Mouse (Mus musculus): ENCODE data around the gene Opn3. TPM values are rescaled to one million over a fixed set of nuclear protein-coding genes. Genes with fewer than 3 reads are reported as not detected.

The Opn3 gene
- total RNA-seq, 2 experiments from 2014 or later = 5.3 to 5.6 TPM

Other genes with a start within 250 kb of the Opn3 start
- 100 to 1,000 TPM; 105 to 116 TPM for gene Rgs7, start 200.3 kb downstream of the Opn3 start, total RNA-seq (2021)
- under 1 TPM in 1 of 2 experiments, not detected in 1; 0.23 TPM for gene Kmo, start 72.4 kb downstream of the Opn3 start, total RNA-seq (2021)
- 10 to 100 TPM; 83.8 to 88.1 TPM for gene Fh1, start 67.1 kb downstream of the Opn3 start, total RNA-seq (2021)
- 10 to 100 TPM; 10.8 to 11.4 TPM for gene Chml, start 125 bp upstream of the Opn3 start, total RNA-seq (2021)
- gene Wdr64, start 5.8 kb upstream of the Opn3 start, total RNA-seq (2021) = not detected
- 1 to 10 TPM in 1 of 2 experiments, under 1 TPM in 1; 0.42 to 1.0 TPM for gene Exo1, start 187.8 kb upstream of the Opn3 start, total RNA-seq (2021)
- not detected for gene Gm38100, start 227.6 kb upstream of the Opn3 start, total RNA-seq (2021)

Data from left cerebral cortex, adult 18-20 months (tissue).